Mouse (Mus musculus) hindbrain, embryonic 10.5 days (tissue): ENCODE data around the gene Rreb1. TPM values are rescaled to one million over a fixed set of nuclear protein-coding genes. Genes with fewer than 3 reads are reported as not detected.

Experiments used
- DNase-seq: peaks from one replicate; pipeline ENCODE4 v3.0.0-alpha.2; 2017; ENCODE audit warnings: low spot score
- H3K27ac ChIP-seq: fragments of 300-500 bp; sonication (generic); 2 replicates; pipeline ENCODE4 v1.5.1; 2016; ENCODE audit warnings: mild to moderate bottlenecking, moderate library complexity
- H3K27me3 ChIP-seq: fragments of 300-500 bp; sonication (generic); 2 replicates; pipeline ENCODE4 v1.6.1; 2016; ENCODE audit warnings: mild to moderate bottlenecking; ENCODE audit not compliant: poor library complexity, insufficient read depth, severe bottlenecking
- H3K36me3 ChIP-seq: fragments of 300-500 bp; sonication (generic); 2 replicates; pipeline ENCODE4 v1.6.1; 2016; ENCODE audit warnings: mild to moderate bottlenecking, moderate library complexity
- H3K4me1 ChIP-seq: fragments of 300-500 bp; sonication (generic); replicated peaks from 2 replicates; pipeline ENCODE4 v1.6.1; 2016; ENCODE audit warnings: mild to moderate bottlenecking
- H3K4me3 ChIP-seq: fragments of 300-500 bp; sonication (generic); 2 replicates; pipeline ENCODE4 v1.5.1; 2016; ENCODE audit warnings: mild to moderate bottlenecking, moderate library complexity
- H3K9me3 ChIP-seq: fragments of 300-500 bp; sonication (generic); 2 replicates; pipeline ENCODE4 v1.6.1; 2016; ENCODE audit warnings: mild to moderate bottlenecking, moderate library complexity
- WGBS: fragments of 180-500 bp; shearing (Covaris S2); methylation state at CpG from one replicate; pipeline ENCODE4 v1.1.7; 2016; 5-methylcytosine and 5-hydroxymethylcytosine counted together
- polyA plus RNA-seq: library from polyadenylated mRNA; unstranded; fragments of >200 nt; fragmentation: Nextera tagmentation; extraction: Ambion mirVana; gene quantifications from 2 replicates; pipeline ENCODE4 v1.2.1, GENCODE M21; 2016

Rreb1 gene
- polyA plus RNA-seq, 1 experiment from 2014 or later, result 7.7 TPM

DNA sequence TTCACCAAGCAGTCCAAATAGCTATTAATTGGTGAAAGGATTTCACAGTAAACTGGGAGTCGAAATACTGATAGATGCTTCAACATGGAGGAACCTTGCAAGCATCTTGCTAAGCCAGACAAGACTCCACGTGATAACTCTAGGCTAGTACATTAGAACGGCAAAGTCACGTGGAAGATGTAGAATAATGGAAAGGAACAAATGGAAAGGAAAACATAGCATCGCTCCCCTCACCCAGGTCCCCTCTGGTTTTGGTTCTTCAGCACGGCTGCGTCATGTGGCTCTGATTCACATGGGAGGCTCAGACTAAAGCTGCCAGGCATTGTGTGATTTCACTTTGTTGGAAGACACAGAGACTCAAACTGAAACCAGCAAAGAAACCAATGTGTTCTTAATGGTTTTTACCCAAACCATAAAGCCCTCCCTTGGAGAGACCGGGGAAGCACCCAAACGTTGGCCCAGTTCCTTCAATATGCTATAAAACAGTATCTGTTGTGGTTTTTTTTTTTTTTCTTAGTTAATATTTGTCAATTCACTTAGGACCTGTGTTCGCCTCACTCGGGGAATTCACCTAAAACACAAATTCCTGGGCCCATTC, 14.6 kb downstream of the Rreb1 start:
- no peak for DNase-seq
- no peaks in the 10 kb centered on the region for H3K9me3 ChIP-seq
- no peak overlapping the region for H3K4me3 ChIP-seq
- no peaks in the 10 kb centered on the region for H3K27me3 ChIP-seq
- no peak overlapping the region for H3K27ac ChIP-seq
- WGBS, result 92% methylated on average over 11 of the region's 11 CpGs
- no peaks in the 10 kb centered on the region for H3K4me1 ChIP-seq
- H3K36me3 ChIP-seq, result no peaks in the 10 kb centered on the region

DNA sequence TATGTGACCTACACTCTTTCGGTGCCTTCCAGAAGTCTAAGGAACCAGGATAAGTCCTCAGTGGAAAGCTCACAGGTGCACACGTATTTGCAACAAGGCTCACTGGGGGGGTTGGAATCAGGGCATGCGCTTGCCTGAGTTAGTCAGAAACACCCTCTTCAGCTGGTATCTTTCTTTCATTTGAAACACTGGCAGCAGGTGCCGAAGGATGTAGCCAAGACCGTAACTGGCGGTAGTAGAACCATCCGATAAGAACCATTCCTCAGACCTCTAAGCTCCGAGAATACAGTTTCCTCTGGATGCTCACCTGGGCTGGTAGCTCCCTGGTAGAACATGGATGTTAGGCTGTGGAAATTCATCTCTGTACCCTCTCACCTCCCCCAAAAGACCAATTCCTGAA, 20.6 kb downstream of the Rreb1 start:
- H3K9me3 ChIP-seq, result no peaks in the 10 kb centered on the region
- no peaks in the 10 kb centered on the region for H3K27me3 ChIP-seq
- WGBS, result 96% methylated on average over 8 of the region's 8 CpGs
- H3K4me1 ChIP-seq, result peaks cover 15% of the 10 kb centered on the region
- no peak overlapping the region for H3K27ac ChIP-seq
- no peak for DNase-seq
- H3K36me3 ChIP-seq, result no peaks in the 10 kb centered on the region
- H3K4me3 ChIP-seq, result no peak overlapping the region

DNA sequence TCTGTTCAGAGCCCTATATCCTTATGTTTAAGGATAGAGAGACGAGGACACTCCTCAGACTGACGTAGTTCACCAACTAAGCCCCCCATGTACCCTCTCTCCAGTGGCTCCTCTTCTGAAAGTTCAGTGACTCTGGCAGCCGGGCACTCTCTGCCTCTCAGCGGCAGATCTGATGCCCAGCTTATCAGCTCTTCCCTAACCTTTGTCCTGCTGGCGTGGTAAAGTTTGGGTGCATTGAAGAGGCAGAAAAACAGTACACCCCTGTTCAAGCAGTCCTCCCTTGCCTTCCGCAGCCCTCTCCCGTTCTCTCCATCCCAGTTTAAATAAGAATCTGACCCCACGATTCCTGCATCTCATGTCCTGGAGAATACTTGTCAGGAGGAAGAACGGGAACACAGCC, 21.2 kb downstream of the Rreb1 start:
- no peak for DNase-seq
- H3K4me1 ChIP-seq, result peaks cover 15% of the 10 kb centered on the region
- H3K36me3 ChIP-seq, result no peaks in the 10 kb centered on the region
- H3K27me3 ChIP-seq, result no peaks in the 10 kb centered on the region
- 89% methylated on average over 9 of the region's 9 CpGs for WGBS
- H3K4me3 ChIP-seq, result no peak overlapping the region
- H3K27ac ChIP-seq, result no peak overlapping the region
- no peaks in the 10 kb centered on the region for H3K9me3 ChIP-seq

DNA sequence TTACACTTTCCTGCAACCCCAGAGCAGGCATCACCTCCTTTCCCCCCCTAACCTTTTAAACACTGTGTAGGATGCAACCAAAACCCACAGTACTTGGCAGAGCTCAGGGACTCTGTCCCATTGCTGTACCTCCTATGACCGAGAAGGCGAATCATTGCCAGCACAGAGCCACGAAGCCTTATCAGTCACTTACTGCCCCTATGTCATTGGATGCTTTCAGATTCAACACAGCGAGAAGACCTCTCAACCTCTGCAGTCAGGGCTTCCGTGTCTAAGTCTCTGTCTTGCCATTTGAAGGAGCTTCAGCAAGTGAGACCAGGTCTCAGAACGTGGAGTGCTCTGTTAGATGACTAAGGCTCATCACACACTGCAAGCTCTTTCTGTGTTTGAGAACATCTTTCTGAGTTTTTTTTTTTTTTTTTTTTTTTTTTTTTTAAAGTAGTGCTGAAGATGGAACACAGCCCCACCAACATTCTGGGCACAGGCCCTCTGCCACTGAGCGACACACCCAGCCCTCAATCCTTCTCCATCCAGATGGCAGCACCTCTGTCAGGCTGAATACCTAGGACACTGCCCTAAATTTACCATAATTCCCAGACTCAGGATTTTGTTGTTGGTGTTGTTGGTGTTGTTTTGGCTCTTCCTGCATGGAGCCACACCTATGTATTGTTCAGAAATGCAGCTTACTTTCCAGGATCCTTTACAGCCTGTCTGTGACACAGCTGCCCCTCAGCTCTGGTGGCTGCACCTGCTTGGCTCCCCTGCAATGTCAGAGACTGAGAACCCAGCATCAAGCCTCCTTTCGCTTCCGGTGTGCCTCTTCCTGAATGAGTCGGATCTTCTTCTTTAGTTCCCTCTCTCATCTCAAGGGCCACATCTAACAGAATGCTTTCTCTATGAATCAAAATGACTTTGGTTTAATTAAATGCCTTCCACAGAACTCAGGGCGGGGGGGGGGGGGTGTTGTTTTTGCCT, 23.2 kb downstream of the Rreb1 start:
- WGBS, result 51% methylated on average over 11 of the region's 11 CpGs
- Histone ChIP-seq H3K4me1 (peaks cover 15% of the 10 kb centered on the region), H3K27me3 (no peaks in the 10 kb centered on the region), H3K4me3 (no peak overlapping the region), H3K27ac (no peak overlapping the region), H3K9me3 (no peaks in the 10 kb centered on the region), H3K36me3 (no peaks in the 10 kb centered on the region)
- DNase-seq, result no peak

DNA sequence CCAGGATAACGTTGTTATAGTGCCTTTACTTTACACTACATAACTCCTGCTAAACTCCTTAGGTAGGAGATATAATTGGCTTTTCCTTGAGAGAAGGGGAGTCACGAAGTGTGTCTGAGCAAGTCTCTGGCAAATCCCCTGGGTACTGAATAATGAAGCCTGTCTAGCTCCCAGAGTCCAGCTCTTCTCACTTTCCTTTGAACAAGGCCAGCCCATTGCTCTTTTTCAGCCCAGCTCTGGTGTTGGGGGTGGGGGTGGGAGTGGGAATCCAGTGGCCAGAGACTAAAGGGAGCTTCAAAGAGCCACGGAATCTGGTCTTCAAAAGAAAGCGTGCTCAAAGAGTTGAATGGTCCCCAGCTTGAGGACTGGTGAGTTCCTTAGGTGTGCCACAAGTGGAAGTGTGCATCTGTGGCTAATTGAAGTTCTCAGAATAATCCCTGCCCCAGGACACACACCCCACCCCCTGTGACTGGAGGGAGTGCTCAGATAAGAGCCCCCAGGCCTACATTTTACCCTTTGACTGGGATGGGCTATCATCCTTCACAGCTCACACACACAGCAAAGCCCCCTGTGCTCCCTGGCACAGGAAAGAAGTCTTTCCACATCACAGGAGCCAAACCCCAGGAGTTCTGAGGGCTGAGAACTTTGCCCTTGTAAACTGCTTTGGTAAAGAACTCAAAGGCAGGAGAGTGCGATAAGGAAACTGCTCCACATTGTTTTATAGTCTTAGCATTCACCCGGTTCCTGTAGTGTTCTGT, 24.2 kb downstream of the Rreb1 start:
- Histone ChIP-seq H3K27me3 (no peaks in the 10 kb centered on the region), H3K4me1 (peaks cover 15% of the 10 kb centered on the region), H3K4me3 (no peak overlapping the region), H3K36me3 (no peaks in the 10 kb centered on the region), H3K9me3 (no peaks in the 10 kb centered on the region), H3K27ac (peak overlapping the region; percentile 53; the same call in 1 of the 2 replicates)
- no peak for DNase-seq
- 19% methylated on average over 6 of the region's 6 CpGs for WGBS

DNA sequence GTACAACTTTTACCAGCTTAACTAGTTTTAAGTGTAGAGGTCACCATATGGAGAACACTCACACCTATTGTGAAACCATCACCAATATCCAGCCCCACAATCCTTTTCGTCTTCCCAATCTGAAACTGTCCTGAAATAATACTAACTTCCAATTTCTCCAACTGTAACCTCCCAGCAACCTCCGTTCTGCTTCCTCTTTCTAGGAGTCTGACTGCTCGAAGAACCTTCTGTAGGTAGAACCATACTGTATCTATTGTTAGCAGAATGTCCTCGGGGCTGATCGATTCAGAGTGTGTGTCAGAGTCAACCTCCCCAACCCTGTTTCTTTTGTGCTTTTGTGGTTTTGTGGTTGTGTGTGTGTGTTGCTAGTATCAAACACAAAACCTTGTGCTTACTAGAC, 25.0 kb downstream of the Rreb1 start:
- no peak overlapping the region for H3K4me3 ChIP-seq
- 87% methylated on average over 5 of the region's 5 CpGs for WGBS
- H3K27ac ChIP-seq, result no peak overlapping the region
- no peaks in the 10 kb centered on the region for H3K36me3 ChIP-seq
- peaks cover 15% of the 10 kb centered on the region for H3K4me1 ChIP-seq
- no peaks in the 10 kb centered on the region for H3K27me3 ChIP-seq
- no peak for DNase-seq
- H3K9me3 ChIP-seq, result no peaks in the 10 kb centered on the region

DNA sequence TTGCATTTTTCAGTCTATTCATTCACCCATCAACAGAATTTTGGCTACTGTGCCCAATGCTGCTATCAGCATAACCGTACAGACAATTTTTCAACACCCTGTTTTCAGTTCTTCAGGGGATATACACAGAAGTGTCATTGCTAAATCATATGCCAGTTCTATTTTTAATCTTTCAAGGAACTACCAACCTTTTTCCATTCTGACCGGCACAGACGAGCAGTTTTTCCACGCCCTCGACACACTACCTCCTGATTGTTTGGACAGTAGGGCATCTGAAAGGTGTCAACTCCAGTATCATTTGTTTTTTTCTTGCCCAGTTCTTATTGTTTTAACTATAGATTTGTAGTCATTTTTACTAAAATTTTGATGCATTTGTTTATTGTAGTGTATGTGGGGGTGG, 25.8 kb downstream of the Rreb1 start:
- no peaks in the 10 kb centered on the region for H3K27me3 ChIP-seq
- no peaks in the 10 kb centered on the region for H3K36me3 ChIP-seq
- WGBS, result 93% methylated on average over 5 of the region's 5 CpGs
- DNase-seq, result no peak
- no peak overlapping the region for H3K4me3 ChIP-seq
- no peaks in the 10 kb centered on the region for H3K9me3 ChIP-seq
- no peak overlapping the region for H3K27ac ChIP-seq
- peaks cover 15% of the 10 kb centered on the region for H3K4me1 ChIP-seq

DNA sequence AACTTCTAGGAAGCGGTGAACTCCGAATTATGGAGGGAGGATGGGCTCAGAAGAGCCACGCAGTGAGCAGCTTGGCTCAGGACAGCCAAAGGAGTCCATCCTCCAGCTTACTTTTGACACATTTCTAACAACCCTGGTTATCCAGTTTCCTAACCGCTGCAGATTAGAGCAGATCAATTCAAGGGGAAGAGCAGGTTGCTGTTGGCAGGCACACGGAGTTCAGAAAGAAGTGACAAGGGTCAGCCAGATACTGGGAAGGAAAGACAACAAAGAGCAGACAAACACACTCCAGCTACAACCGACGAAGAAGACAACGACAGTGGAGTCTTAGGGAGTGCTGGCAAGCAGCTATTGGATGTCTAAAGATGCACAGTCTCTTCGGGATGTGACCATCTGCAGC, 36.8 kb downstream of the Rreb1 start:
- Histone ChIP-seq H3K36me3 (no peaks in the 10 kb centered on the region), H3K27me3 (no peaks in the 10 kb centered on the region), H3K4me3 (no peak overlapping the region), H3K4me1 (0 out of 2 replicates have a peak, but pooled peaks cover 2% of the 10 kb centered on the region), H3K27ac (no peak overlapping the region), H3K9me3 (no peaks in the 10 kb centered on the region)
- WGBS, result 78% methylated on average over 9 of the region's 9 CpGs
- DNase-seq, result no peak

DNA sequence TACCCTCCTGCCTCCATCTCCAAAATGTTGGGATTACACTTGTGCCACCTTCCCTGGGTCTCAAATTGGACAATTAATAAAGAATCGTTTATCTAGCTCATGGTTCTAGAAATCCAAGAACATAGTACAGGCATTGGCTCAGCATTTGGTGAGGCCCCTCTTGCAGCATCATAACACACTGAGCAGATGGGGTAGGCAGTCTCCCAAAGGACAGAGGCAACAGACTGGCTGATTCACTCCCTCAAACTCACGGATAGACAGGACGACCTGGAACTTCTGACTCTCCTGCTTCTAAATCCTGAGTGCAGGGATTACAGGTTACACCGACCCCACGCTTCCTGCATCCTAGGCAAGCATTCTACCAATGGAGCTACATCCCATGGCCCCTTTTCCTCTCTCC, 38.5 kb downstream of the Rreb1 start:
- no peak overlapping the region for H3K4me3 ChIP-seq
- no peak for DNase-seq
- no peak overlapping the region for H3K27ac ChIP-seq
- H3K4me1 ChIP-seq, result peaks cover 7% of the 10 kb centered on the region
- 85% methylated on average over 5 of the region's 5 CpGs for WGBS
- H3K9me3 ChIP-seq, result no peaks in the 10 kb centered on the region
- no peaks in the 10 kb centered on the region for H3K36me3 ChIP-seq
- no peaks in the 10 kb centered on the region for H3K27me3 ChIP-seq

DNA sequence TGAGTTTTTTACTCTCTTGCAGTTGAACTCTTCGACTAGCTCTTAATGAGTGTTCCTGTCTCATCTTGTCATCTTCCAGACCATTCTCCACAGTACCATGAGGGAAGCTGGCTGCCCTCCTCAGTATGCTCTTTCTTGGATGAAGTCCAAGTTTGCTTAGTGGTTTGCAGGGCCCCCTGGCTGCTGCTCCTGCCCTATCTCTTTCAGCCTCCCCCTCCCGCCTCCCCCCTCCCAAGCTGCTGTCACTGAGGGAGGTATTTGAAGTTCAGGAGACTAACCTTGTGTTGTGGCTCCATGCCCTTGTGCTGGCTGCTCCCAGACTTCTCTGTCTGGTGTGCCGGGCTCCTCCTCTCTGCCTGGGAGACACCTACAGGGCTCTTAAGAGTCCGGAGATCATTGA, 43.2 kb downstream of the Rreb1 start:
- no peak overlapping the region for H3K27ac ChIP-seq
- no peak overlapping the region for H3K4me3 ChIP-seq
- no peaks in the 10 kb centered on the region for H3K9me3 ChIP-seq
- DNase-seq, result no peak
- H3K4me1 ChIP-seq, result peaks cover 22% of the 10 kb centered on the region
- no peaks in the 10 kb centered on the region for H3K36me3 ChIP-seq
- H3K27me3 ChIP-seq, result peaks cover 22% of the 10 kb centered on the region
- 52% methylated on average over 4 of the region's 4 CpGs for WGBS

DNA sequence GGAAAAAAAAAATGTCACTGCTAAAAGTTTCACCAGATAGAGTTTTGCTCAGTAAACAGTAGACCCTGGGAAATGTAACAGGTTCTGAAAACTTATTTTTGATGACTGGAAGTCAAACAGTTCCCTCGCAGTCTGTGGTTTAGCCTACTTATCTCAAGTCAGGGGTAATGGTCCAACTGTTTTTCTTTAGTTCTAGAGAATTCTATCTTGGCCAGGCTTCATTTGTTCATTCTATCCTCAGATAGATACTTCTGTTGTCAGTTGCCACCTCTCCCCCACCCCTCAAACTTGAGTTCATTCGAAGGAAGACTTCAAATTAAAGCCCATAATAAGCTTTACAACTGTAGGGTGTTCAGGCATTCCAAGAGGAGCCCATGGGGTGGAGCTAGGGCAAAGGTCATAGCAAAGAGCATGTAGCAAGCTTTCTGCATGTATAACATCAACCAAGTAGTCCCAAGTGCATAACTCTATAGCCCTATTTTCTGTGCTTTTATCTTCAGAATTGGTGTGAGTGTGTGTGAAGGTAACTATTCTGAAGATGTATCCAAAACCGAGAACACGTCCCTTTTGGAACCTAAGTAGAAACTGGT, 46.2 kb downstream of the Rreb1 start:
- Histone ChIP-seq H3K9me3 (no peaks in the 10 kb centered on the region), H3K4me1 (peaks cover 45% of the 10 kb centered on the region), H3K27ac (no peak overlapping the region), H3K27me3 (peaks cover 32% of the 10 kb centered on the region), H3K36me3 (no peaks in the 10 kb centered on the region), H3K4me3 (no peak overlapping the region)
- 34% methylated on average over 4 of the region's 4 CpGs for WGBS
- DNase-seq, result no peak

DNA sequence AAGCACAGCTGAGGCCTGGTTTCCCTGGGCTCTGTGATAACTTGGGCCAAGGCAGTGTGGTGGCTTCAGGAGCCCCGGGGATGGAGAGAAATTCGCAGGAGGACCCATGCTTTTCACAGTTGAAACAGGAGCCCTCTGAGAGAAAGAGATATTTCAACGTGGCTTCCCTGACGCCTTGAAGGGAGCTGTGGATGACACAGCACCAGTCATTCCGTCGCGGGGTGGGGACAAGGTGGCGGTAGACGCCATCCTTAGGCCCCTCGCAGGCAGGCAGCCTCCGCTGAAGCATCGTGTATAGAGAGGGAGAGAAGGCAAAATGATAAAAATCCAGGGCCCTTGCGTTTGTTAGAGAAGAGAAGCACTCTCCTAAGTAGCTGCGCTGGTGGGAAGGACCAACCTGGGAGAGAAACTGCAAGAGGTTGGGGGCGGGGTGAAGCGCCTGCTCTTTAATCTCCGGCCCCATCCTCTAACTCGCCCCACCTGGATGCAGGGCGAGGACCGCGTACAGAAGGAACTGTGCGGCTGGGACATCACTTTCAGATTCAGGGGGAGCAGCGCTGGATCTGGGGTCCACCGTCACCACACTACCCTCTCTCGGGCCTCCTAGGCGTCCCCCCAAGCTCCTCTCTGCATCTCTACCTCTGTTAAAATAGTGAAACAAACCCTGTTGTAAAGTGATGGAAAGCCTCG, 46.9 kb downstream of the Rreb1 start:
- Histone ChIP-seq H3K27ac (peak overlapping the region; percentile 94), H3K36me3 (no peaks in the 10 kb centered on the region), H3K4me1 (peaks cover 49% of the 10 kb centered on the region), H3K9me3 (no peaks in the 10 kb centered on the region), H3K27me3 (peaks cover 33% of the 10 kb centered on the region), H3K4me3 (peak overlapping the region; percentile 91)
- WGBS, result under 1% methylated on average over 27 of the region's 27 CpGs
- no peak for DNase-seq
